Mouse (Mus musculus): ENCODE data around the gene Dpp6. TPM values are rescaled to one million over a fixed set of nuclear protein-coding genes. Genes with fewer than 3 reads are reported as not detected.

The Dpp6 gene
- polyA plus RNA-seq, 1 experiment from 2014 or later = 0.22 TPM

- ATAC-seq (ENCODE audit: insufficient read depth) (no peak), DNase-seq (no peak)
- no peaks in the 10 kb centered on the region for H3K4me1 ChIP-seq (ENCODE audit: insufficient read depth)
- H3K27ac ChIP-seq (ENCODE audit: low read depth) = no peak overlapping the region
- no peaks in the 10 kb centered on the region for H3K36me3 ChIP-seq (ENCODE audit: insufficient read depth)
- TF ChIP-seq CTCF (IDR thresholded peaks at IDR 0.05; ENCODE audit: low read depth) = no peak
- no peak overlapping the region for H3K4me2 ChIP-seq
- H3K4me3 ChIP-seq (ENCODE audit: low read depth, low read length) = no peak overlapping the region
- H3K27me3 ChIP-seq (ENCODE audit: insufficient read depth, low read length) = no peaks in the 10 kb centered on the region
- no peaks in the 10 kb centered on the region for H3K9me3 ChIP-seq (ENCODE audit: low read depth, low read length)
- no peak overlapping the region for H3K9ac ChIP-seq
These were observed 93.3 kb downstream of the Dpp6 start for GRCm38 (mm10) chr5:26910353-26910752.

GRCm38 (mm10) chr5:26911965-26912364 is 95.0 kb downstream of the Dpp6 start:
- H3K4me2 ChIP-seq = no peak overlapping the region
- no peak overlapping the region for H3K9ac ChIP-seq
- H3K27me3 ChIP-seq (ENCODE audit: insufficient read depth, low read length) = no peaks in the 10 kb centered on the region
- no peaks in the 10 kb centered on the region for H3K4me1 ChIP-seq (ENCODE audit: insufficient read depth)
- H3K4me3 ChIP-seq (ENCODE audit: low read depth, low read length) = no peak overlapping the region
- H3K9me3 ChIP-seq (ENCODE audit: low read depth, low read length) = no peaks in the 10 kb centered on the region
- no peak overlapping the region for H3K27ac ChIP-seq (ENCODE audit: low read depth)
- no peak for ATAC-seq (ENCODE audit: insufficient read depth)
- H3K36me3 ChIP-seq (ENCODE audit: insufficient read depth) = no peaks in the 10 kb centered on the region
- TF ChIP-seq CTCF (IDR thresholded peaks at IDR 0.05; ENCODE audit: low read depth) = no peak
- no peak for DNase-seq
- WGBS = 82% methylated on average over 3 of the region's 3 CpGs

GRCm38 (mm10) chr5:26918763-26919162 is 101.8 kb downstream of the Dpp6 start:
- H3K9me3 ChIP-seq (ENCODE audit: low read depth, low read length) = no peaks in the 10 kb centered on the region
- H3K27me3 ChIP-seq (ENCODE audit: insufficient read depth, low read length) = no peaks in the 10 kb centered on the region
- no peak overlapping the region for H3K9ac ChIP-seq
- H3K4me3 ChIP-seq (ENCODE audit: low read depth, low read length) = no peak overlapping the region
- no peak overlapping the region for H3K27ac ChIP-seq (ENCODE audit: low read depth)
- WGBS = 77% methylated on average over 3 of the region's 3 CpGs
- TF ChIP-seq CTCF (IDR thresholded peaks at IDR 0.05; ENCODE audit: low read depth) = no peak
- no peaks in the 10 kb centered on the region for H3K36me3 ChIP-seq (ENCODE audit: insufficient read depth)
- no peak overlapping the region for H3K4me2 ChIP-seq
- DNase-seq (peak; percentile 0), ATAC-seq (ENCODE audit: insufficient read depth) (no peak)
- H3K4me1 ChIP-seq (ENCODE audit: insufficient read depth) = no peaks in the 10 kb centered on the region

GRCm38 (mm10) chr5:26924552-26924951 is 107.5 kb downstream of the Dpp6 start:
- Histone ChIP-seq H3K9me3 (ENCODE audit: low read depth, low read length) (no peaks in the 10 kb centered on the region), H3K4me3 (ENCODE audit: low read depth, low read length) (no peak overlapping the region), H3K27ac (ENCODE audit: low read depth) (no peak overlapping the region), H3K36me3 (ENCODE audit: insufficient read depth) (no peaks in the 10 kb centered on the region), H3K27me3 (ENCODE audit: insufficient read depth, low read length) (no peaks in the 10 kb centered on the region), H3K4me2 (no peak overlapping the region), H3K9ac (no peak overlapping the region), H3K4me1 (ENCODE audit: insufficient read depth) (no peaks in the 10 kb centered on the region)
- TF ChIP-seq CTCF (IDR thresholded peaks at IDR 0.05; ENCODE audit: low read depth) = no peak
- ATAC-seq (ENCODE audit: insufficient read depth) (no peak), DNase-seq (no peak)
- 81% methylated on average over 5 of the region's 5 CpGs for WGBS

- Histone ChIP-seq H3K4me3 (ENCODE audit: low read depth, low read length) (no peak overlapping the region), H3K4me1 (ENCODE audit: insufficient read depth) (no peaks in the 10 kb centered on the region), H3K27ac (ENCODE audit: low read depth) (no peak overlapping the region), H3K9ac (no peak overlapping the region), H3K27me3 (ENCODE audit: insufficient read depth, low read length) (no peaks in the 10 kb centered on the region), H3K9me3 (ENCODE audit: low read depth, low read length) (no peaks in the 10 kb centered on the region), H3K4me2 (no peak overlapping the region), H3K36me3 (ENCODE audit: insufficient read depth) (no peaks in the 10 kb centered on the region)
- DNase-seq (no peak), ATAC-seq (ENCODE audit: insufficient read depth) (no peak)
- TF ChIP-seq CTCF (IDR thresholded peaks at IDR 0.05; ENCODE audit: low read depth) = no peak
- 50% methylated on average over 3 of the region's 3 CpGs for WGBS
These were observed 115.6 kb downstream of the Dpp6 start for GRCm38 (mm10) chr5:26932413-26933122.

GRCm38 (mm10) chr5:26934911-26935310 is 117.9 kb downstream of the Dpp6 start:
- Histone ChIP-seq H3K27me3 (ENCODE audit: insufficient read depth, low read length) (no peaks in the 10 kb centered on the region), H3K9me3 (ENCODE audit: low read depth, low read length) (no peaks in the 10 kb centered on the region), H3K4me2 (no peak overlapping the region), H3K4me1 (ENCODE audit: insufficient read depth) (no peaks in the 10 kb centered on the region), H3K9ac (no peak overlapping the region), H3K27ac (ENCODE audit: low read depth) (no peak overlapping the region), H3K36me3 (ENCODE audit: insufficient read depth) (no peaks in the 10 kb centered on the region), H3K4me3 (ENCODE audit: low read depth, low read length) (no peak overlapping the region)
- ATAC-seq (ENCODE audit: insufficient read depth) = no peak
- no peak for DNase-seq
- WGBS = 70% methylated on average over 6 of the region's 6 CpGs
- TF ChIP-seq CTCF (IDR thresholded peaks at IDR 0.05; ENCODE audit: low read depth) = no peak

GRCm38 (mm10) chr5:26941471-26941870 is 124.5 kb downstream of the Dpp6 start:
- no peak overlapping the region for H3K27ac ChIP-seq (ENCODE audit: low read depth)
- DNase-seq (no peak), ATAC-seq (ENCODE audit: insufficient read depth) (no peak)
- no peaks in the 10 kb centered on the region for H3K9me3 ChIP-seq (ENCODE audit: low read depth, low read length)
- no peaks in the 10 kb centered on the region for H3K4me1 ChIP-seq (ENCODE audit: insufficient read depth)
- TF ChIP-seq CTCF (IDR thresholded peaks at IDR 0.05; ENCODE audit: low read depth) = no peak
- no peak overlapping the region for H3K4me3 ChIP-seq (ENCODE audit: low read depth, low read length)
- WGBS = 60% methylated on average over 5 of the region's 5 CpGs
- H3K27me3 ChIP-seq (ENCODE audit: insufficient read depth, low read length) = no peaks in the 10 kb centered on the region
- H3K9ac ChIP-seq = no peak overlapping the region
- no peak overlapping the region for H3K4me2 ChIP-seq
- no peaks in the 10 kb centered on the region for H3K36me3 ChIP-seq (ENCODE audit: insufficient read depth)
